Mouse (Mus musculus) heart, adult 18-20 months (tissue): Measurements from ENCODE around the gene Acaa1a. TPM values are rescaled to one million over a fixed set of nuclear protein-coding genes. Genes with fewer than 3 reads are reported as not detected.
"Not testable (repeated sequence)": the region's sequence is repeated elsewhere in the genome, so short reads cannot be mapped to it uniquely, and the experiment has no call there.

ENCODE experiments used
- DNase-seq, 2 experiments: peaks; one replicate each; pipeline ENCODE4 v3.0.0; 2021 to 2022; ENCODE audit warnings: mixed read lengths in 1 of 2
- total RNA-seq, 2 experiments: library from RNA; stranded (reverse); gene quantifications; 2 replicates each; pipeline ENCODE4 v1.2.3; 2021

Gene Acaa1a
- total RNA-seq, 2 experiments from 2014 or later, result 77.1 to 85.3 TPM

DNA sequence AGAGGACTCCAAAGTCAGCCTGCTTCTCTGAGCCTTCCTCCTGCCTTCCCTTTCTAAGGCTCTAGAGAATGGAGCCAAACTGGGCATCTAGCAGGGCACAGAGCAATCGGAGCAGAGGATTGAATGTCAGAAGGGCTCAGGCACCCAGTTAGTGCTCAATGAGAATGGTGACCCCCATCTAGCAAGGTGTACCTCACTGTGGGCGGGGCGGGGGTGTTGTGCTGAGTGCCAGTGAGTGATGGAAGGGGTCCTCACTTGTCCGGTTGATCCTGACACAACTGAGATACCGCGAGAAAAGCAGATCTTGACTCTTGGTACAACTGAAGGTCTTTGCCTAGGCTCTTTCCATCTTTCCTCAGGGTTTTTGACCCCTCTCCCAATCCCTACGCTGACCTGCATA is 370 bp upstream of the Acaa1a start:
- no peak for DNase-seq

DNA sequence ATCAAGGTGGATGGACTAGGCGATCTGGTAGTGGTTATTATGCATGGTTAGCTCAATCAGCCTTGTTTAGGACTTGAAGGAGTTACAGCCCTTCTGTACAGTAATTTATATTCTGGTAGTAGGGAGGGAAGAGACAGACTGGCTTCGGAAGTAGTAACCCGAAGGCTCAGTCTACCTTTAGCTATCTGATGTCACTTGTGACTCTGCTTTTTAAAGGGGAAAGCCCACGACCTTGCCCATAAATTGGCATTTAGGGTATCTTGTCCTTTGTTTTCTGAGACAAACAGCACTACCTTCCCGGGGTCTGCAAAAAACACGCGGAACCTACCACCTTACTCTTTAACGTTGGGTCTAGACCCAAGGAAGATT is 720 bp downstream of the Acaa1a start:
- no peak for DNase-seq

DNA sequence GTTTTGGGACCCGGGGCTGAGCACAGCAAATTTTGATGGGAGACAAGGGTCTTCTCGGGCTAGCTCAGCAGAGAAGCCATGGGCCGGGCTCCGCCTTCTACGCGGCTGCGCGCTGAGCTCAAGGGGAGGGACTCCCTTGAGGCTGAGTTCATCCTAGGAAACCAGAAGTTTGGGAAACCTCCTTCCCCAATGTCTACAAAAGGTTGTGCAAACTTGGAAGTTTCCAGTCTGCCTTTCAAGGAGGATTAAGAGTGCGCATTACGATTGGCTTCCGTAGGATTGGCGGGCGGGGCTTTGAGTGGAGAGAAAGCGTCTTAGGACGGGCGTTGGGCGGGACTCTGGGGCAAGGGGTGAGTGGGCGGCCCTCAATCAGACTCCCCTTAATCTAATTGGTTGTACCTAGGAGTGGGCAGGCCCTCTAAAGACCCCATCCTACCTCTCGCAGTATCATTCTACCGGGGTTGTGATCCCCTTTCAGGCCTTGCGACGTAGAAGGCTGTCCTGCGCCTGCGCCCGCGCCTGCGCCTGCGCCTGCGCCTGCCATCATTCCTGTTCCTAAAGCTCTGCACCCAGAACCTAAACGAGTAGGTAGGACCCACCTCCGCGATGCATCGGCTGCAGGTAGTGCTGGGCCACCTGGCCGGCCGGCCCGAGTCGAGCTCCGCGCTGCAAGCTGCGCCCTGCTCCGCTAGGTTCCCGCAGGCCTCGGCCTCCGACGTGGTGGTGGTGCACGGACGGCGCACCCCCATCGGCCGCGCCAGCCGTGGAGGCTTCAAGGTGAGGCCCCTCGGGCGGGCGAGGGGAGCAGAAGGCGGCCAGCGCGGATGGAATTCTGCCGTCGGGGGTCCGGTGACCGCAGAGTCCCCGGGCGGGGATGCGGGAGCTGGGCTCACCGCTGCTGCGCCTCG is 1.7 kb downstream of the Acaa1a start, which contains the start of gene Myd88:
Gene Myd88 (minus strand): TSS at position 503 of the 908 bp plus-strand sequence.
- DNase-seq, result peak; percentile 97 to 99

DNA sequence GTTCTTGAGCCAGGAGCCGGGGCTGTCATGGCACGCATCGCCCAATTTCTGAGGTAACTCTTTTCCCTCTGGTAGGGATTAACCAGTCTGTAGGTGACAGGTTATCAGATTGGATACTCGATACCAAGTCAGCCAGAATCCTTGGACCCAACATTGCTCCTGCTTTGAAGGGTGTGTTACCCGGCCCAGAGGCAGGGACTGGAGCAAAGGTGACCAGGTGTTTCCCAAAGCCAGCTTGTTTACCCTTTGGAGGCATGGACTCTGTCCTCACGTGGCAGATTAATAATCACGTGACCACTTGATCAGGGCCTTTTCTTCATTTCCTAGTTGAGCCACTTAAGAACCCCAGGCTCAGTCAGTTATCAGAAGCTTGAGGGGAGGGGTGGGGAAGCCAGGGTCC is 3.3 kb downstream of the Acaa1a start:
- DNase-seq, result no peak

DNA sequence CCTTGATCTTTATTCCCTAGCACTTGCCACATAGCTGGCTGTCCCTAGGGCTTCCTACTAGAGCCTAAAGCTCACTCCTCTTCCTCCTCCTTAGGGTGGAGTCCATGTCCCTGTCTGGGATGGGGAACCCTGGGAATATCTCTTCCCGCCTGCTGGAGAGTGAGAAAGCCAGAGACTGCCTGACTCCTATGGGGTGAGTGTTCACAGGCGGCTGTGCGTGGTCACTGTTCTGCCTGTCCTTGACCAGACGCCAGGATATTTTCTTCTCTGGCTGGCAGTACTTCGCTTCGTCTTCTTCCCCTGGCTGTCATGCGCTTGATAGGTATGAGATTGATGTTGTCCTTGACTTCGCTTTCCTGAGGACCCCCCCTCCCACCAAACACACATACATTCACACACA is 6.9 kb downstream of the Acaa1a start:
- no peak for DNase-seq

DNA sequence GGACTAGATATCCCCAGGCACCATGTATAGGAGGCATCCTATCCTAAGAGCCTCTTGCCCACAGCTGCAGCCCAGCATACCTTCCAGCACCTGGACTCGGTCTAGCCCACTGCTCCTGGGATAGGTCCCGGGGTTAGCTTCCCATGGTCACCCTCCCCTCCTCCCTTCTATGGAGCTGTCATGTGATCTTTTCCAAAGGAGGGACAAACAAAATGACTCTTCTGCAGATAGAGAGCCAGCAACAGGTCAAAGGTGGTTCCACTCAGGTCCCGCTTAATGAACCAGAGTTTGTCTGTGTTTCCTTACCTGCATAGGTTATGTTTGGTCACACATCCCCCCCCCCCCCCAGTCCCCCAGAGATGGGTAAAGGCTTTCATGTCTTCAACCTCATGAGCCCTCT is 11.1 kb downstream of the Acaa1a start:
- no peak for DNase-seq

DNA sequence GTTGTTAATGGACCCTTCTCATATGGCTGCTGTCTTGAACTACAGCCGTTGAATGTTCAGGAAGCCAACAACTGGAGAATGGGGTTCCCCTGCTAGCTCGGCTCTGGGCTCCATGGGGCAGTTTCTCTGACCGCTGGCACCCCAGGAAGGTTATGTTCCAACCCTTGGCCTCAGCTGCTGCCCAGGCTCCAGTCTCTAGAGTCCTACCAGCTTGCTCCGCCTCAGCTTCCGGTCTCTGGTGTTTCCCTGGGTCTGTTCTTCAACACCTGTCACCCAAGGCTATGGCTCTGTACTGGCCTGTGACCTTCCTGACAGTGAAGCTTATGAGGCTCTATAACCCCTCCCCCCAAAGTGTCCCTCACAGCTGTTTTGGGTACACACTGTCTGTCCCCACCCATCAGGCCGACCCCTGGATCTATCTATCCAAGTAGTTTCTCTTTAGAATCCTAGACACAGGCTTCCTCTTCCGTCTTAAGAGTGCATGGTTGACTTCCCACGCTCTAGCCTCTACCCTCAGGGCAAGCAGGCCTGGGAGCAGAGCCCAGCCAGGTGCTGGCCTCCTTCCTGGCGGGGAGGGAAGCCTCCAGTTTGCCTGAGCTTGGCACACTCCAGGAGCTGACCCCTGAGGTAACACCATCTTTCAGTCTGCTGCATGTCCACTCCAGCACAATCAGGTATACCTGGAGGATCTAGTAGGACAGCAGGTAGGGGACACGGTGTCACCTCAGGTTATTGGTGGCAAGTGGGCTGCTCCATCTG is 11.7 kb downstream of the Acaa1a start:
- no peak for DNase-seq

DNA sequence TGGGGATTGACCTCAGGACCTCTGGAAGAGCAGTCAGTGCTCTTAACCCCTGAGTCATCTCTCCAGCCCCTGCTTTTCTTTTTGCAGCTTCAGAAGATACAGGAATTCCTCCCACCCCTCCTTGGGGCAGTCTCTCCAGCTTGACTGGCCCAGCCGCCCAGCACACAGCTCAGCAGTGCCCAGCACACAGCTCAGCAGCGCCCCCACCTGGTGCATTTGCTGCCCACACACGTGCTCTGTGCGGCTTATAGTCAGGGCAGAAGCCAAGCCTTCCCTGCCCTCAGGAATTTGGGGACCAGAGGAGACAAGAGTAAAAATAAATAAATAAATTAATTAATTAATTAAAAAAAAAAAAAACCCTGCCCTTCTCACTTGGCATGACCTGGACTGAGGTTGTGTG is 12.6 kb downstream of the Acaa1a start:
- peak; percentile 73 to 84 for DNase-seq

DNA sequence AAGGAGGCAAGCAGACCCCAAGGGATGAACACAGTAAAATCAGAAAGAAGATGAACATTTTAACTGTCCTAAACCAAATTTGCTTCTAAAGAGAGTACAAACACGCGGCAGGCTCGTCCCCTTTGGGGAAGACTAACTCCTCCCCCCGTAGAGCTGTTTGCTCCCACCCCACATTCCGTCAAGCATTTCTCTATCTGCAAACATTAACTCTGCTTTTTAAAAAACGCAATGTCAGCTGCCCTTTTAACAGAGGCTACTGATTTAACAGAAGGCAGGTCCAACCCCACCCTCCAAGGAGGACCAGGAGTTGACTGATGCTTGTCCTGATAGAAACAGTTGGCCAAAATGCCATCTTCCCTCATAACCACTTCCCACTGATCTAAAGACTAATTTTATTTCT is 14.4 kb downstream of the Acaa1a start:
- DNase-seq, result no peak

DNA sequence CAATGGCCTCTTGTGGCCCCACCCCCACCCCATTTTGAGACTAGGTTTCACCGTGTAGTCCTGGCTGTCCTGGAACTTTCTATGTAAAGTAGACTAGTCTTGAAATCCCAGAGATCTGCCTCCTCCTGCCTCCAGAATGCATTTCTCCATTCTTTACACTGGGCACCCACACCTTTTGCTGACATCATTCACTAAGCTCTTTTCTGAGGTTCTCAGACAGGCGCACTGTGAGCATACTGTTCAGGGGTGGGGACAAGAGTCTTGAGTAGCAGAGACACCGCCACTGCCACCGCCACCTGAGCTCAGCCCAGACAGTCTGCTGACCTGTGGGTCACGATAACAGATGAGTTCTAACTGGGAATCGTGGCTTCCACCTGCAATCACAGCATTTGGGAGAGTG is 16.5 kb downstream of the Acaa1a start:
- DNase-seq, result no peak

DNA sequence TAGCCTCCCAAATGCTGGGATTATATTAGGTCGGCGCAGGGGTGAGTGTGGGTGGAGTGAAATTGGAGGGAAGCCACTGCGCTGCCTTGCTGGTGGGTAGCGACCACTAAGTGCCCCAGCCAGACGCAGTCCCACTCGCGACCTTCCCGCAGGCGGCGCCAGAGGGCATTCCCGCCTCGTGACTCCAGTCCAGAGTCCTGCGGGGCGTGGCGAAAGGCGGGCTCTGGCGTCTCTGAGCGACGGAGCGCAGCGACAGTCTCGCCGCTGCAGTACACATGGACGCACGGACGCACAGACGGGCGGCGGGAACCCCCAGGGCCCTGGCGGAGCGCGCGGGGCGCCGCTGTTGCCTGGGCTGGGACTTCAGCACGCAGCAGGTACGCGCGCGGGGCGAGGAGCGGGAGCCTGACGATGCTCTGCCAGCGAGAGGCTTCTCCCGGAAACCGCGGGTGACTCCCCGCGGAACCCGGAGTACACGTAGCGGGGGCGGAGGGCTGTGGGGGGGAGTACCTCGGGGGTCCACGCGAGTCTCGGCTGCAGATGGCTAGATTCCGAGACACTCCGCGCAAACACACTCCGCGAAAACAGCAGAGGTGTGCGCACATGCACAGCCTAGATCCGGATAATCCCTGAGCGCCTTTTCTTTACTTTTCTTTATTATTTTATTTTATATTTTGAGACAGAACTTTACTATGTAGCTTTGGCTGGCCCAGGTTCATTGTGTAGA is 18.0 kb downstream of the Acaa1a start, which contains the start of gene Xylb:
Gene Xylb (plus strand): TSS at position 51 of the 727 bp plus-strand sequence.
- peak; percentile 93 to 97 for DNase-seq

DNA sequence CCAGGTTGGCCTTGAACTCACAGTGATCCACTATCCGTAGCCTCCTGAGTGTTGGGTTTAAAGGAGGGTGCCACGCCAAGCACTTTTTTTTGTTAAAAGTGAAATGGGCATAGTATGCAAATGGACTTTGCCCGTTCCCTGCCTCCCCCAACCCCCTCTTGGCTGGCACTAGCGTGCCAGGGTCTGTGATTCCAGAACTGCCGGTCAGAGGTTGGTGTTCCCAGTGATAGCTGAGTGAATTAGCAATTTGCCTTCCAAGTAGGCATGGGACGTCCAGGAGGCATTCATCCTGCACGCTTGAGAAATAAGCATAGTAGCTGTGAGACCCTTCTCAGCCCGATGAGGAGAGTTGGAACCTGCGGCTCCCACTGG is 18.6 kb downstream of the Acaa1a start:
- DNase-seq, result no peak

DNA sequence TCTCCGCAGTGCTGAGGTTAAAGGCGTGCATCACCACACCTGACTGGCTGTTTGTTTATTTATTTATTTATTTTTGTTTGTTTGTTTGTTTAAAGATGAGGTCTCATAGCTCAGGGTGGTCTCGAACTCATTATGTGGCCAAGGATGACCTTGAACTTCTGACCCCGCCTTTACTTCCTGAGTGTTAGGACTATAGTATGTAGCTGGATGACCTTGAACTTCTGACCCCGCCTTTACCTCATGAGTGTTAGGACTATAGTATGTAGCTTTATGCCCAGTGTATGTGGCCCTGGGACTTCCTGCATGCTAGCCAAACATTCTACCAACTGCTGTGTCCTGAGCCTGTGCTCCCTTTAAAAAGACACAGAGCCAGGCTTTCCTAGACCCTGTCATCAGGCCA is 21.9 kb downstream of the Acaa1a start:
- no peak for DNase-seq

DNA sequence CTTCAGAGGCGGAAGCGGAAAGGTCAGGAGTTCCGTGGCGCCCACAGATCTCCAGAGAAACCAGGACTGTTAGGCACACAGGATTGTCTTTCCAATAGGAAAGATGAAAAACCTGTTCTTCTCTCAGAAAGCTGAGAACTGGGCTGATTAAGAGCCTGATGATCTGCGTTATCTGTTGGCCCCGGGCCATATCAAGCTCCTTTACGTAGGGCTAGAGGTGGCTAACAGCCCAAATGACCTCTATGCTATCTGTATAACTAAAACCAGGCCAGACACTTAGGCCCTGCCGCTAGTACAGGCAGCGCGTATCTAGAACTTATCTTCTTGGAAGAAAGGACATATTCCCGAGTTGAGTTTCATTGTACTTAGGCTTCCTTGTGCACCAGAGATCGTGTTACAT is 23.8 kb downstream of the Acaa1a start:
- DNase-seq, result no peak

DNA sequence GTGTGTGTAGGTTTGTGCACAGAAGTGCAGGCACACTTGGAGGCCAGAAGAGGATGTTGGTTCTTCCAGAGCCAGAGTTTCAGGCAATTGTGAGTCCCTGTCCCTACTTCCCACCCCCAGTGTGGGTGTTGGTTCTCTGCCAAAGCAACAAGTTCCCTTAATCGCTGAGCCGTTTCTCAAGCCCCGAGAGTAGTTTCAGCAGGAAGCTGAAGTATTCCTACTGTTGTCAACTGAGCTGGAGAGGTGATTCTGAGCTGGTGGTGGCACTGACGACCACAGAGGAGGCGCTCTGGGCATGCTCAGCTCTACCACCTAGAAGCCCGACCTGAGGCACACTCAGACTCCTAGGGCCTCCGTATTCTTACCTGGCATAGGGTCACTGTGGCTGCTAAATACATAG is 25.8 kb downstream of the Acaa1a start, which contains the start of gene Slc22a14:
Gene Slc22a14 (minus strand): TSS at position 270 of the 400 bp plus-strand sequence.
- peak in 1 of 2 experiments; percentile 57 for DNase-seq

DNA sequence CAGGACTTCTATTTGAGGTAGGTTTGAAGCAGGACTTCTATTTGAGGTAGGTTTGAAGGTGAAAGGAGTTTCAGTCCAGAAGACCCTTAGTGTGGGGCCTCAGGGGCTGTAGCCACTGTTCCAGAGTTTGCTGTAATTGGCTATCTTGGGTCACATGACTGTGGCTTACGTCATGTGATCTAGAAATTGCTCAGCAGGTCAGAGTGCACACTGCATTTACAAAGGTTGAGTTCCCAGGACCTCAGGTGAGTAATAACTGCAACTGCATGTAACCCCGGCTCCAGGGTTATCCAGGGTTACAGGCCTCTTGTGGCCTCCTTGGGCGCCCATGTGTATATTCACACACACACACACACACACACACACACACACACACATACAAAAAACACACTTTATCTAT is 28.9 kb downstream of the Acaa1a start:
- DNase-seq, result no peak

DNA sequence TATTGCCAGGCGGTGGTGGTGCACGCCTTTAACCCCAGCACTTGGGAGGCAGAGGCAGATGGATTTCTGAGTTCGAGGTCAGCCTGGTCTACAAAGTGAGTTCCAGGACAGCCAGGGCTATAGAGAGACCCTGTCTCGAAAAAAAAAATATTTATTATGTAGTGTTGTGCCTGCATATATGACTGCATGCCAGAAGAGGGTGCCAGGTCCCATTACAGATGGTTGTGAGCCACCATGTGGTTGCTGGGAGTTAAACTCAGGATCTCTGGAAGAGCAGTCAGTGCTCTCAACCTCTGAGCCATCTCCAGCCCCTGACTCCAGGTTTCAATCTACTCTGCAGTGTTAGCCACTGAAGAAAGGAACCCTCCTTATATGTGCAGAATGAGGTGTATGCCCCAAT is 31.3 kb downstream of the Acaa1a start:
- DNase-seq, result not testable (repeated sequence)

DNA sequence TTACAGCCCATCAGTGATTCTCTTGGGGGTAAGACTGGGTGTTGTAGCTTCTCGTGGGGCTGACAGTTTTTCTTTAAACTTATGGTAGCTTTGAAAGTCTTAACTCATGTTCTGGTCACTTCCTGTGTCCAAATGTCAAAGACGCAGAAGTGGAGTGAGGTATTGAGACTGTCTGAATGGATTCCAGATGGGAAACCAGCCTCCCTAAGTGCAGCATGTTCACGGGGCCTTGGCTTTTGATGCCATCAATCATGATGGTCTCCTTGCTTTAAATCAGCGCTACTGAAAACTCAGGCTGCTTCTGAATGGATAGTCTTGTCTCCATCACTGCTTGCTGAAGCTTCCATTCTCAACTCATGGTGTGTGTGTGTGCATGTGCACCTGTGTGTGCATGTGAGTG is 31.8 kb downstream of the Acaa1a start:
- no peak for DNase-seq

DNA sequence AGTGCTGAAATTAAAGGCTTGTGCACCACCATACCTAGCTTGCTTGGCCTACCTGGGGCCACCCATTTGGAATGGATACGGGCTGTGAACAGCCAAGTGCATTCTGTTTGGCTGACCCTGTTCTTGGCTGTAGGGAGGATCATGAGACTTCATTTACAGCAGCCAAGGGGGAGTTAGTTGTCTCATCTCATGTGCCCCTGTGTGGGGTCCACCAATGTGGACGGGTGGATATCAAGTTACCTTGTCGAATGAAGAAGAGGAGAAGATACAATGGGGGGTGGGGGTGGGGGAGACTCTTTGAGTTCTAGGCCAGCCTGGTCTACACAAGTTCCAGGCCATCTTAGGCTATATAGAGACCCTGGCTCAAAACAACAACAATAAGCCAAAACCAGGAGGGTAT is 35.5 kb downstream of the Acaa1a start:
- no peak for DNase-seq

DNA sequence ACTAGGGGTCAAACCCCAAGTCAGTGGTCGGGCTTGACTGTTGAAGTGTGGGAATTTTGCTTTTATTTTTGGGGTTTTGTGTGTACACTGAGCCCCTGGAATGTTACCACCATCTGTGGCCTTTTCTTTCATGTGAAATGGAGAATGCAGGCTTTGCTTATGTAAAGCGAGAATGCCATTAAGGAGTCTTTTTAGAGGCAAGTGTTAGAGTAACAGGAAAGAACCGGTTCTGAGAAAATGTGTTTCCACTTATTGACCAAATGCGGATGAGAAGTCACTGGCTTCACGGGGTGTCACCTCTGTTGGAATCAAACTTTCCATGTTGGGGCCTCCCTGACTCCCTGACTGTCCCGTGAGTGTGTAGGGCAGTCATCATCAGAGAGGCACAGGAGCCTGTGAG is 36.1 kb downstream of the Acaa1a start:
- DNase-seq, result no peak

DNA sequence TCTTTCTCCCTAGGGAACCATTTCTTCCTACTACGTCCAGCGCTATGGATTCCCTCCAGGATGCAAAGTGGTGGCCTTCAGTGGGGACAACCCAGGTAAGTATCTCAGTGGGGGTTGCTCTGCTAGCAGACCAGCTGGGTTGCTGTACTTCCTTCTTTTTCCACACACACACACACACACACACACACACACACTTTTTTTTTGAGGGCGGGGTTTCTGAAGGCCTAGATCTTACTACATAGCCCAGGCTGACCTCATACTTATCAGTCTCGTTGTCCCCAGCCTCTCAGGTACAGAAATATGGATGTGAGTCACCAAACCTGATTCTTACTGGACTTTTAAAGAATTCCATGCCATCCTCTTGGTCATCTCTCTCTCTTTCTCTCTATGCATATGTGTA is 38.8 kb downstream of the Acaa1a start:
- no peak for DNase-seq

DNA sequence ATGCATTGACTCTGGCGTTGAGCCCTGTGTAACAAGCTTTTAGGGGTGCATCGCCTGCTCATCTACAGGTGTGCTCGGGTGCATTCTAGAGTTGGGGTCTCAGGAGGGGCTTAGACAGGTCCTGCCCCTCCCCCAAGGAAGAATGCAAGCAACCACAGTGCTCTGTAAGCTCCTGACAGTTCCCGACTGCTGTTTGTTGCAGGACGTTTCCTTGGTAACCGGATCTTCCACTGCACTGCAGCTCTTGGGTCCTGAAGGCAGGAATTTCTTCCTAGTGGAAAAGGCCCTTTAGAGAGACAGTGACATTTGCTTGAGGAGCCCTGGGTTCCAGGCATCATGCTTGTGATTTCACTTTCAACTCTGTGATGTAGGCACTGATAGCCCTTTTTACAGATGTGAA is 43.1 kb downstream of the Acaa1a start:
- no peak for DNase-seq

DNA sequence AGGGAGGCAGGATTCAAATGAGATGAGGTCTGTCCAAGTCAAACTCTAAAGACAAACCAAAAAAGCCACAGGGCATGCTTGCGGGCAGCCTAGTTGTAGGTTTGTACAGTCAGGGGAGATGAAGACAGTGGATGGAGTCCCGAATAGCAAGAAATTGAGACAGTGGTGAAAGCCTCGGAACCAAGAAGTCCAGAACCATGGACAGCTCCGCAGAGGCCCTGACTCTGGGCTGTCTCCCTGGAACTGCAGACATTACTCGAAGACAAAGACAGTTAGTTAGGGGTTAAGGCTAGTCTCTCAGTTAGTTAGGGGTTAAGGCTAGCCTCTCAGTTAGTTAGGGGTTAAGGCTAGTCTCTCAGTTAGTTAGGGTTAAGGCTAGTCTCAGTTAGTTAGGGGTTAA is 49.5 kb downstream of the Acaa1a start:
- DNase-seq, result no peak
